23 mouse cellular contexts compared by ENCODE assay signal in the genomic region with DNA sequence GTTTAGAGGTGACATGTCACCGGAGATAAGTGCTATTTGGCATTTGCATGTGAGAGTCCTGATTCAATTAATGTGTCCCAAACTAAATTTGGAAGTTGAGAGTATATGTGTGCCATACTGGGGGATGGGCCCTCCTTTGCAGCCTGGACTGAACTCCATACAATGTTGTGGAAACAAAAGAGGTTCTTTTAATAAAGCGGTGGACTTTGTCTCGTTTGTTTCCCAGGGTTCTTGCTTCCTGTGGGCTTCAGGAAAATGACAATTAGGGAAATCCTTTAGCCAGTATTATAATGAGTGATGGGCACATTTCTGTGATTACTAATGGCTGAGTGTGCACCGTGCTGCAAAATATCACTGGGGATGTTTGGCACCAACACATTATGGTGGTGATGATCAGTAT.
"Had no signal": no experiment of that assay in that cellular context is flagged by ENCODE, and none has a peak within 500 bp of the region (broad histone marks: within the 10 kb centered on the region; RNA-seq: fewer than 3 reads in every experiment).

No protein-coding gene starts in this region.

- H3K27ac ChIP-seq: kidney, embryonic 15.5 days; layer of hippocampus, adult 2 months; limb, embryonic 12.5 days; limb, embryonic 15.5 days; liver, embryonic 14.5 days; midbrain, embryonic 12.5 days; neural tube, embryonic 13.5 days; stomach, embryonic 15.5 days had no signal

- H3K27me3 ChIP-seq: kidney, embryonic 15.5 days; neural tube, embryonic 13.5 days; stomach, embryonic 15.5 days had no signal

- H3K36me3 ChIP-seq: kidney, embryonic 15.5 days; limb, embryonic 12.5 days; limb, embryonic 15.5 days; midbrain, embryonic 12.5 days; neural tube, embryonic 13.5 days; stomach, embryonic 15.5 days had no signal

- ATAC-seq: intestine, postnatal 0 days; liver, postnatal 0 days; midbrain, embryonic 16.5 days had no signal

- H3K4me1 ChIP-seq: kidney, embryonic 15.5 days; limb, embryonic 15.5 days; stomach, embryonic 15.5 days had no signal

- H3K9me3 ChIP-seq: kidney, embryonic 15.5 days; limb, embryonic 12.5 days; limb, embryonic 15.5 days; midbrain, embryonic 12.5 days; neural tube, embryonic 13.5 days; stomach, embryonic 15.5 days had no signal

- DNase-seq: kidney, postnatal 25 days; layer of hippocampus, adult 9-11 months; left cerebral cortex, postnatal 4 days; liver, postnatal 0 days; lung, embryonic 14.5 days; lung, postnatal 10 days; lung, postnatal 4 days; right cerebral cortex, adult 18-20 months; right cerebral cortex, postnatal 14 days; right cerebral cortex, postnatal 4 days; thymus, postnatal 25 days had no signal

- H3K4me2 ChIP-seq: kidney, embryonic 15.5 days; limb, embryonic 12.5 days; limb, embryonic 15.5 days; liver, embryonic 11.5 days; lung, embryonic 14.5 days; midbrain, embryonic 12.5 days; neural tube, embryonic 13.5 days; stomach, embryonic 15.5 days had no signal

- H3K4me3 ChIP-seq: kidney, embryonic 15.5 days; layer of hippocampus, adult 2 months; limb, embryonic 12.5 days; limb, embryonic 15.5 days; midbrain, embryonic 12.5 days; myocyte; neural tube, embryonic 13.5 days; stomach, embryonic 15.5 days had no signal

- H3K9ac ChIP-seq: kidney, embryonic 15.5 days; limb, embryonic 12.5 days; limb, embryonic 15.5 days; liver, embryonic 14.5 days; liver, postnatal 0 days; lung, embryonic 14.5 days; midbrain, embryonic 12.5 days; neural tube, embryonic 13.5 days; stomach, embryonic 15.5 days had no signal
